Mouse (Mus musculus) kidney, embryonic 15.5 days (tissue): ENCODE results near the gene Atp2c2. TPM values are rescaled to one million over a fixed set of nuclear protein-coding genes. Genes with fewer than 3 reads are reported as not detected.
A peak's percentile ranks its signal among the peaks of the same experiment; 100 is the strongest.

Source experiments
- ATAC-seq: fragments of 200-750 bp; cut with Nextera tagmentation; replicated peaks from 2 replicates; pipeline ENCODE4 v1.8.0; 2017; ENCODE audit warnings: moderate TSS enrichment; ENCODE audit not compliant: low FRiP score
- H3K27ac ChIP-seq: fragments of 300-500 bp; sonication (generic); 2 replicates; pipeline ENCODE4 v1.5.1; 2015; ENCODE audit warnings: mild to moderate bottlenecking, inconsistent platforms
- H3K27me3 ChIP-seq: fragments of 300-500 bp; sonication (generic); 2 replicates; pipeline ENCODE4 v1.6.1; 2015; ENCODE audit warnings: inconsistent platforms
- H3K36me3 ChIP-seq: fragments of 300-500 bp; sonication (generic); 2 replicates; pipeline ENCODE4 v1.6.1; 2015; ENCODE audit warnings: inconsistent platforms
- H3K4me1 ChIP-seq: fragments of 300-500 bp; sonication (generic); 2 replicates; pipeline ENCODE4 v1.6.1; 2015; ENCODE audit warnings: inconsistent platforms
- H3K4me2 ChIP-seq: fragments of 300-500 bp; sonication (generic); 2 replicates; pipeline ENCODE4 v1.6.1; 2015; ENCODE audit warnings: moderate library complexity, mild to moderate bottlenecking, inconsistent platforms
- H3K4me3 ChIP-seq: fragments of 300-500 bp; sonication (generic); replicated peaks from 2 replicates; pipeline ENCODE4 v1.5.1; 2015; ENCODE audit warnings: mild to moderate bottlenecking, inconsistent platforms
- H3K9ac ChIP-seq: fragments of 300-500 bp; sonication (generic); 2 replicates; pipeline ENCODE4 v1.6.1; 2015; ENCODE audit warnings: mild to moderate bottlenecking, inconsistent platforms
- H3K9me3 ChIP-seq: fragments of 300-500 bp; sonication (generic); replicated peaks from 2 replicates; pipeline ENCODE4 v1.6.1; 2016; ENCODE audit warnings: inconsistent platforms
- WGBS: fragments of 180-500 bp; shearing (Covaris S2); methylation state at CpG from one replicate; pipeline ENCODE4 v1.1.7; 2015; ENCODE audit warnings: mixed read lengths; 5-methylcytosine and 5-hydroxymethylcytosine counted together
- polyA plus RNA-seq: library from polyadenylated mRNA; unstranded; fragments of >200 nt; fragmentation: Nextera tagmentation; extraction: Ambion mirVana; gene quantifications from 2 replicates; pipeline ENCODE4 v1.2.1, GENCODE M21; 2015

The Atp2c2 gene
- polyA plus RNA-seq = 1.6 and 2.7 TPM in 2 replicates

- Histone ChIP-seq H3K9ac (no peak within 1 kb of the TSS; the same call in 1 of the 2 replicates), H3K36me3 (no peaks in the 10 kb centered on the region), H3K9me3 (no peaks in the 10 kb centered on the region), H3K4me1 (peaks cover 17% of the 10 kb centered on the region), H3K27ac (no peak within 1 kb of the TSS), H3K4me3 (peak within 1 kb of the TSS; percentile 32), H3K27me3 (peaks cover 63% of the 10 kb centered on the region), H3K4me2 (peak within 1 kb of the TSS; percentile 58)
- 2% methylated on average over 26 of the region's 26 CpGs for WGBS
- no peak; the same call in 1 of the 2 replicates for ATAC-seq
These were observed at the start of gene Atp2c2 for GRCm38 (mm10) chr8:119699549-119700134. Atp2c2 (plus strand) TSS chr8:119700009.

DNA sequence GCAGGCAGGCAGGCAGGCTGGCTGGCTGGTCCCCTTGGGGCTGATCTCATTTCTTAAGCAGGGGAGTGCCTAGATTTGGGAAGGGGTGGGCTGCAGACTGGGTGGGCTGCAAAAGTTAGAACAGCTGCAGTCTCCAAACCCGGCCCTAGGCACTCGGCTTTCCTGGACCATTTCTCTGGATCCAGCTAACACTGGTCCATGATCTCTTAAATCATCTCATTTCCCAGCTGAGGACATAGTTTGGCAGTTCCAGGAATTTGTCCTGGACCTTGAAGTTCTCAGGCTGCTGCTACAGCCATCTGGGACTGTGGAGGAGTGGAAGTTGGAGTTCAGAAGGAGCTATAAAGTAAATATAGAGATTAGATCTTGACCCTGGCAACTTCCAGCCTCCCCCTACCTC is 48.5 kb upstream of the Atp2c2 start:
- WGBS = 10% methylated on average over 2 of the region's 2 CpGs
- no peaks in the 10 kb centered on the region for H3K36me3 ChIP-seq
- H3K27ac ChIP-seq = 0 out of 2 replicates have a peak overlapping the region, but pooled peaks have one; percentile 27
- H3K4me1 ChIP-seq = peaks cover 22% of the 10 kb centered on the region
- no peak overlapping the region for H3K9ac ChIP-seq
- ATAC-seq = peak; percentile 84
- H3K4me2 ChIP-seq = no peak overlapping the region
- H3K4me3 ChIP-seq = no peak overlapping the region
- peaks cover 4% of the 10 kb centered on the region; the same call in 1 of the 2 replicates for H3K27me3 ChIP-seq
- no peaks in the 10 kb centered on the region for H3K9me3 ChIP-seq

DNA sequence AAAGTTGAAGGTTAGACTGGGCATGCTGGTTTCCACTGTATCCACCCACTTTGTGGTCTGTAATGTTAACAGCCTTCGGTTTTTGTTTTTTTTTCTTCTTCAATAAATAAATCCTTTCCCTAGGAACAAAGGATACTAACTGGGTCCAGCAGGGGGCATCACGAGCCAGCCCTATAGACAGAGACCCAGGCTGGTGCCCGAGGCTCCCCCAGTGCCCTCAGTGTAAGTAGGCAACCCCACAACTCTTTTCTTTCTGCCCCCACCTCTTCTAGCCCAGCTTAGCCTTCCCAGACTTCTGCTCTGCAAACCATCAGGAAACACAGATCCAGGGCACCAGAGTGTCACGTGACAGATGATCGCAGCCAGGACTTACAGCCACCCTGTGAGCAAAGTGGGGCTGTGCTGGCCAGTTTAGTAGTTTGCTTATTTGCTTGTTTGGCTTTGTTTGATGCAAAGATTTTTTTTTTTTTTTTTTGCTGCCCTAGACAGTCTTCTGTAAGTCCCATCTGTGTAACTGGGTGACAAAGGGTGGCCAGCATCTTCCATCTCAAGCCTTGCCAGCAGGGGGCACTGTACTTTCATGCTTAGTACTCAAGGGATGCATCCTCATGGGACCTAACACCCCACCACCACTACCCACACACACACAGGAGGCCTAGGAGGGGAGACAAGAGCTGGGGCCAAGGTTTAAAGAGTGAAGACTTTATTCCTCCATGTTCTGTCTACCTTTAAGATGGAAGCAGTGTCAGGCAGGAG is 42.9 kb upstream of the Atp2c2 start:
- WGBS = 48% methylated on average over 5 of the region's 5 CpGs
- Histone ChIP-seq H3K4me3 (no peak overlapping the region), H3K4me2 (no peak overlapping the region), H3K4me1 (peaks cover 24% of the 10 kb centered on the region), H3K27me3 (peaks cover 4% of the 10 kb centered on the region; the same call in 1 of the 2 replicates), H3K9me3 (no peaks in the 10 kb centered on the region), H3K36me3 (no peaks in the 10 kb centered on the region), H3K27ac (no peak overlapping the region), H3K9ac (no peak overlapping the region)
- no peak for ATAC-seq

- Histone ChIP-seq H3K27ac (peak overlapping the region; percentile 56), H3K4me1 (peaks cover 36% of the 10 kb centered on the region), H3K4me3 (no peak overlapping the region), H3K9ac (no peak overlapping the region), H3K36me3 (no peaks in the 10 kb centered on the region), H3K4me2 (no peak overlapping the region), H3K9me3 (no peaks in the 10 kb centered on the region), H3K27me3 (no peaks in the 10 kb centered on the region)
- ATAC-seq = peak; percentile 67
- 12% methylated on average over 9 of the region's 9 CpGs for WGBS
These were observed 38.7 kb upstream of the Atp2c2 start for GRCm38 (mm10) chr8:119661081-119661480.

DNA sequence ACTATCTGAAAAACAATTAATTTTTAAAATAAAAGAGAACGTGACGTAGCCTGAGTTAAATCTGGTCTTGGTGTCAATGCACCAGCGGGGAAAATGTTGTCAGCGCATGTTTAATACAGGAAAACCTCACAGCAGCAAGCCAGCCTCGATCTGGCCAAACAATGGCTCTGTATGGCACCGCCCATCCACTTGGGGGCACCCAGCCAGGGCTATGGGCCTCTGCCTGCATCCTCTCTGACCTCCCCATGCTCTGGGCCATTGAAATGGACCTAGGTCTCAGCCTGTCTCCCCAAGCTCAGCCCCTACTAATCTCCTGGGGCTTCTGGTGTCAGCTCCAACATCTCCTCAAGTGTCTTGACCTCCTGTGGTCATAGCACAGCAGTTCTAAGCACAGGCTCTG is 37.9 kb upstream of the Atp2c2 start:
- peaks cover 43% of the 10 kb centered on the region for H3K4me1 ChIP-seq
- no peaks in the 10 kb centered on the region for H3K27me3 ChIP-seq
- WGBS = 82% methylated on average over 6 of the region's 6 CpGs
- ATAC-seq = no peak
- H3K4me3 ChIP-seq = no peak overlapping the region
- H3K9ac ChIP-seq = no peak overlapping the region
- H3K4me2 ChIP-seq = no peak overlapping the region
- no peaks in the 10 kb centered on the region for H3K36me3 ChIP-seq
- H3K27ac ChIP-seq = no peak overlapping the region
- H3K9me3 ChIP-seq = no peaks in the 10 kb centered on the region

- Histone ChIP-seq H3K4me3 (no peak overlapping the region), H3K9ac (no peak overlapping the region), H3K4me2 (no peak overlapping the region), H3K27ac (no peak overlapping the region), H3K4me1 (peaks cover 43% of the 10 kb centered on the region), H3K9me3 (no peaks in the 10 kb centered on the region), H3K36me3 (no peaks in the 10 kb centered on the region), H3K27me3 (peaks cover 7% of the 10 kb centered on the region; the same call in 1 of the 2 replicates)
- 73% methylated on average over 11 of the region's 11 CpGs for WGBS
- no peak for ATAC-seq
These were observed 36.4 kb upstream of the Atp2c2 start for GRCm38 (mm10) chr8:119663440-119663839.

- Histone ChIP-seq H3K4me3 (no peak overlapping the region), H3K4me1 (peaks cover 44% of the 10 kb centered on the region), H3K27me3 (peaks cover 7% of the 10 kb centered on the region; the same call in 1 of the 2 replicates), H3K27ac (no peak overlapping the region), H3K9me3 (no peaks in the 10 kb centered on the region), H3K9ac (no peak overlapping the region), H3K36me3 (no peaks in the 10 kb centered on the region), H3K4me2 (no peak overlapping the region)
- ATAC-seq = no peak
- 50% methylated on average over 6 of the region's 6 CpGs for WGBS
These were observed 34.5 kb upstream of the Atp2c2 start for GRCm38 (mm10) chr8:119665270-119665669.

DNA sequence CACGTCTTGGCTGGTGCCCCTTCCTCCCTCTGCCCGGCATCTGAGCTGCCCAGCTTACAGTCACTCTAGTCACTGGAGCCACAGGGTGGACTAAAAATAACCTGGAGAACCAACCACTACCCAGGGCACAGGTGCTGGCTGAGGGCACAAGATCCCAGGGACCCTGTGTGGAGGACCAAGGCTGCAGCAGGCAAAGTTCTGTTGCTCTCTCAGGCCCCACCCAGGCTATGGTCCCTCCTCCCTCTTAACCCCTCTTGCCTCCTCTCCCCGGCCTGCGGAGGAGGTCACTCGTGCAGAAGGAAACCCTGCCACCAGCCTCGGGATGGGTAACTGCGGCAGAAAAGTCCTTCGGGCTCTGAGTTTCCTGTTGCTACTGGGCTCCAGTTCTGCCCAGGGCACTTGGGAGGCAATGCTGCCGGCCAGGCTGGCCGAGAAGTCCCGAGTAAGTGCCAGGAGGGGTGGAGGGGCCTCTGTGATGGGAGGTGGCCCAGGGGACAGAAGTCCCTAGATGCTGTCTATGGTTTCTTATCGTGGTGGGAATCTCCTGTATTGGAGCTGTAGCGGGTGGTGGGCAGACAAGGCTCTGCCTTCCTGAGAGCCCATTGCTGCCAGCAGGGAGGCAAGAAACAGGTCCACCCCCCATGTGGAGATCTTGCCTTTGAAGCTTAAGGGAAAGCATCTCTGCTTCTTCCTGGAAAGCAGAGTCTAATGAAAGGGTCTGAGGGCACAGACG is 33.4 kb upstream of the Atp2c2 start, which contains the start of gene Wfdc1:
Wfdc1 (plus strand) TSS at position 147 of the 733 bp plus-strand sequence.
- Histone ChIP-seq H3K9ac (no peak within 1 kb of the TSS; the same call in 1 of the 2 replicates), H3K9me3 (no peaks in the 10 kb centered on the region), H3K36me3 (no peaks in the 10 kb centered on the region), H3K4me3 (no peak within 1 kb of the TSS), H3K4me1 (peaks cover 38% of the 10 kb centered on the region), H3K4me2 (peak within 1 kb of the TSS; percentile 33), H3K27ac (0 out of 2 replicates have a peak within 1 kb of the TSS, but pooled peaks have one; percentile 5), H3K27me3 (peaks cover 7% of the 10 kb centered on the region; the same call in 1 of the 2 replicates)
- ATAC-seq = peak; percentile 38; the same call in 1 of the 2 replicates
- 8% methylated on average over 14 of the region's 14 CpGs for WGBS

GRCm38 (mm10) chr8:119668447-119668846 is 31.4 kb upstream of the Atp2c2 start:
- 66% methylated on average over 9 of the region's 9 CpGs for WGBS
- ATAC-seq = no peak
- H3K36me3 ChIP-seq = no peaks in the 10 kb centered on the region
- H3K4me2 ChIP-seq = no peak overlapping the region
- no peak overlapping the region for H3K9ac ChIP-seq
- H3K4me1 ChIP-seq = peaks cover 36% of the 10 kb centered on the region
- H3K27ac ChIP-seq = no peak overlapping the region
- no peaks in the 10 kb centered on the region for H3K9me3 ChIP-seq
- no peak overlapping the region for H3K4me3 ChIP-seq
- H3K27me3 ChIP-seq = peaks cover 7% of the 10 kb centered on the region; the same call in 1 of the 2 replicates

- WGBS = 48% methylated on average over 12 of the region's 12 CpGs
- no peaks in the 10 kb centered on the region for H3K9me3 ChIP-seq
- no peak for ATAC-seq
- peaks cover 32% of the 10 kb centered on the region for H3K4me1 ChIP-seq
- no peak overlapping the region for H3K4me2 ChIP-seq
- H3K36me3 ChIP-seq = no peaks in the 10 kb centered on the region
- H3K9ac ChIP-seq = no peak overlapping the region
- no peak overlapping the region for H3K4me3 ChIP-seq
- H3K27ac ChIP-seq = no peak overlapping the region
- peaks cover 7% of the 10 kb centered on the region; the same call in 1 of the 2 replicates for H3K27me3 ChIP-seq
These were observed 30.5 kb upstream of the Atp2c2 start for GRCm38 (mm10) chr8:119669284-119669683.

- H3K4me3 ChIP-seq = no peak overlapping the region
- no peaks in the 10 kb centered on the region for H3K9me3 ChIP-seq
- no peak overlapping the region for H3K9ac ChIP-seq
- no peaks in the 10 kb centered on the region for H3K36me3 ChIP-seq
- peaks cover 19% of the 10 kb centered on the region for H3K4me1 ChIP-seq
- no peak overlapping the region for H3K4me2 ChIP-seq
- peaks cover 7% of the 10 kb centered on the region; the same call in 1 of the 2 replicates for H3K27me3 ChIP-seq
- no peak for ATAC-seq
- WGBS = 50% methylated on average over 16 of the region's 16 CpGs
- H3K27ac ChIP-seq = no peak overlapping the region
These were observed 29.3 kb upstream of the Atp2c2 start for GRCm38 (mm10) chr8:119670419-119671091.
